Mouse (Mus musculus): Measurements from ENCODE around the gene Arhgap25.

- TF ChIP-seq POLR2A (IDR thresholded peaks at IDR 0.05; ENCODE audit: low read depth, low read length) = no peak
- TF ChIP-seq CTCF (IDR thresholded peaks at IDR 0.05; ENCODE audit: extremely low read depth, insufficient read length, insufficient replicate concordance, low read depth, low read length) = no peak
Observed at GRCm38 (mm10) chr6:87532953-87533710, at the start of gene Arhgap25.
